Mouse (Mus musculus): ENCODE data around the gene Atp6v1a.

- TF ChIP-seq POLR2A (IDR thresholded peaks at IDR 0.05; ENCODE audit: borderline replicate concordance, low read depth, low read length) = no peak
- TF ChIP-seq CTCF (IDR thresholded peaks at IDR 0.05; ENCODE audit: low read depth, low read length) = no peak
Observed at GRCm38 (mm10) chr16:44178555-44178954, 39.0 kb upstream of the Atp6v1a start.
